ENCODE assay signal across 8 mouse cellular contexts in genomic region chr8:111624081-111624852, GRCm38 (mm10). TPM values are rescaled to one million over a fixed set of nuclear protein-coding genes. Genes with fewer than 3 reads are reported as not detected.
DNase-seq lines count a peak whose midpoint lies in the region; ATAC-seq and TF ChIP-seq lines count a peak whose summit lies in the region.

No protein-coding gene starts in this region.

- WGBS in limb, embryonic 13.5 days, result 81% methylated on average over 12 of the region's 12 CpGs
- 88% methylated on average over 12 of the region's 12 CpGs for WGBS in limb, embryonic 10.5 days
- 79% methylated on average over 12 of the region's 12 CpGs for WGBS in kidney, embryonic 15.5 days
- WGBS in hindbrain, embryonic 10.5 days, result 88% methylated on average over 12 of the region's 12 CpGs

- DNase-seq in limb, embryonic 10.5 days (ENCODE audit: low spot score), result no peak
- peak; percentile 55 to 71 for DNase-seq in adrenal gland, adult 18-20 months (ENCODE audit: low spot score in 2 of 2)
- DNase-seq in gastrocnemius, adult 2 months, result peak; percentile 91
- peak; percentile 87 for DNase-seq in lung, postnatal 36 days
- DNase-seq in urinary bladder, postnatal 14 days (ENCODE audit: low spot score), result peak; percentile 80
- no peak for DNase-seq in hindbrain, embryonic 10.5 days (ENCODE audit: low spot score)

- no peak for ATAC-seq in limb, embryonic 13.5 days (ENCODE audit: low FRiP score, low read depth)
- ATAC-seq in kidney, embryonic 15.5 days (replicated peaks; ENCODE audit: low FRiP score), result peak; percentile 66

- H3K27me3 ChIP-seq in limb, embryonic 13.5 days, result no peaks in the 10 kb centered on the region
- no peaks in the 10 kb centered on the region for H3K27me3 ChIP-seq in limb, embryonic 10.5 days (ENCODE audit: low read depth, poor library complexity, severe bottlenecking)
- H3K27me3 ChIP-seq in kidney, embryonic 15.5 days, result no peaks in the 10 kb centered on the region
- H3K27me3 ChIP-seq in hindbrain, embryonic 10.5 days (ENCODE audit: insufficient read depth, poor library complexity, severe bottlenecking), result no peaks in the 10 kb centered on the region

- no peak overlapping the region for H3K4me3 ChIP-seq in limb, embryonic 13.5 days
- no peak overlapping the region for H3K4me3 ChIP-seq in limb, embryonic 10.5 days
- H3K4me3 ChIP-seq in gastrocnemius, adult 2 months, result peak overlapping the region; percentile 28; the same call in 1 of the 2 replicates
- H3K4me3 ChIP-seq in kidney, embryonic 15.5 days (replicated peaks), result no peak overlapping the region
- no peak overlapping the region for H3K4me3 ChIP-seq in hindbrain, embryonic 10.5 days

- no peak overlapping the region for H3K27ac ChIP-seq in limb, embryonic 13.5 days
- H3K27ac ChIP-seq in limb, embryonic 10.5 days, result no peak overlapping the region
- H3K27ac ChIP-seq in gastrocnemius, adult 2 months, result peak overlapping the region; percentile 97
- H3K27ac ChIP-seq in kidney, embryonic 15.5 days, result peak overlapping the region; percentile 73
- no peak overlapping the region for H3K27ac ChIP-seq in hindbrain, embryonic 10.5 days

- H3K4me2 ChIP-seq in limb, embryonic 13.5 days (replicated peaks), result no peak overlapping the region
- no peak overlapping the region for H3K4me2 ChIP-seq in kidney, embryonic 15.5 days

- peaks cover 71% of the 10 kb centered on the region for H3K36me3 ChIP-seq in limb, embryonic 13.5 days
- peaks cover 73% of the 10 kb centered on the region for H3K36me3 ChIP-seq in limb, embryonic 10.5 days
- H3K36me3 ChIP-seq in kidney, embryonic 15.5 days, result peaks cover 31% of the 10 kb centered on the region
- peaks cover 71% of the 10 kb centered on the region for H3K36me3 ChIP-seq in hindbrain, embryonic 10.5 days

- TF ChIP-seq CTCF in gastrocnemius, adult 2 months (IDR thresholded peaks at IDR 0.05), result no peak

- intact Hi-C loops in gastrocnemius, adult 2 months (cut with DNase I), result no loop called here

- 0 out of 2 replicates have a peak, but pooled peaks cover 4% of the 10 kb centered on the region for H3K4me1 ChIP-seq in limb, embryonic 13.5 days
- H3K4me1 ChIP-seq in limb, embryonic 10.5 days, result peaks cover 2% of the 10 kb centered on the region; the same call in 1 of the 2 replicates
- H3K4me1 ChIP-seq in kidney, embryonic 15.5 days, result peaks cover 19% of the 10 kb centered on the region; the same call in 1 of the 2 replicates
- 0 out of 2 replicates have a peak, but pooled peaks cover 3% of the 10 kb centered on the region for H3K4me1 ChIP-seq in hindbrain, embryonic 10.5 days (replicated peaks)

- peak overlapping the region; percentile 10; the same call in 1 of the 2 replicates for H3K9ac ChIP-seq in limb, embryonic 13.5 days
- H3K9ac ChIP-seq in kidney, embryonic 15.5 days, result no peak overlapping the region

- no peaks in the 10 kb centered on the region for H3K9me3 ChIP-seq in limb, embryonic 13.5 days
- no peaks in the 10 kb centered on the region for H3K9me3 ChIP-seq in limb, embryonic 10.5 days (replicated peaks)
- H3K9me3 ChIP-seq in kidney, embryonic 15.5 days (replicated peaks), result no peaks in the 10 kb centered on the region
- no peaks in the 10 kb centered on the region for H3K9me3 ChIP-seq in hindbrain, embryonic 10.5 days

RNA-seq across cellular contexts. Expression of gene Ldhd, which starts 5.9 kb away (rescaled TPM):
- polyA plus RNA-seq in limb, embryonic 13.5 days (2015; fragmentation: Nextera tagmentation; extraction: Ambion mirVana), result 0.22 and 0.41 TPM in 2 replicates
- 0.11 and 0.25 TPM in 2 replicates for polyA plus RNA-seq in limb, embryonic 10.5 days (2016; fragmentation: Nextera tagmentation; extraction: Ambion mirVana)
- total RNA-seq in adrenal gland, adult 18-20 months (2021), result 100 to 1,000 TPM in 1 of 2 experiments, 10 to 100 TPM in 1; 65.1 to 101 TPM
- 10 to 100 TPM; 29.2 to 35.8 TPM for total RNA-seq in gastrocnemius, adult 2 months (2021)
- 1.2 and 1.3 TPM in 2 replicates for polyA plus RNA-seq in kidney, embryonic 15.5 days (2015; fragmentation: Nextera tagmentation; extraction: Ambion mirVana)
- polyA plus RNA-seq in hindbrain, embryonic 10.5 days (2016; fragmentation: Nextera tagmentation; extraction: Ambion mirVana), result 0.24 and 0.26 TPM in 2 replicates

RNA-seq across cellular contexts. Expression of gene Zfp1, which starts 18.9 kb away (rescaled TPM):
- polyA plus RNA-seq in limb, embryonic 13.5 days (2015; fragmentation: Nextera tagmentation; extraction: Ambion mirVana), result 27.5 and 29.6 TPM in 2 replicates
- polyA plus RNA-seq in limb, embryonic 10.5 days (2016; fragmentation: Nextera tagmentation; extraction: Ambion mirVana), result 21.6 and 21.7 TPM in 2 replicates
- 1 to 10 TPM; 6.4 to 6.5 TPM for total RNA-seq in adrenal gland, adult 18-20 months (2021)
- total RNA-seq in gastrocnemius, adult 2 months (2021), result 1 to 10 TPM; 7.9 to 9.4 TPM
- polyA plus RNA-seq in kidney, embryonic 15.5 days (2015; fragmentation: Nextera tagmentation; extraction: Ambion mirVana), result 20.4 and 21.2 TPM in 2 replicates
- polyA plus RNA-seq in hindbrain, embryonic 10.5 days (2016; fragmentation: Nextera tagmentation; extraction: Ambion mirVana), result 20.2 and 23.8 TPM in 2 replicates

Comparison
In these comparisons a context has a peak if more than half of its experiments do, and no peak if none do; other contexts are left out.
1. H3K27ac ChIP-seq: peak in gastrocnemius, adult 2 months (single experiment) and kidney, embryonic 15.5 days (single experiment); none in limb, embryonic 13.5 days (single experiment), limb, embryonic 10.5 days (single experiment) and hindbrain, embryonic 10.5 days (single experiment).
2. DNase-seq: peak in adrenal gland, adult 18-20 months (2 of 2), gastrocnemius, adult 2 months (single experiment), lung, postnatal 36 days (single experiment) and urinary bladder, postnatal 14 days (single experiment); none in limb, embryonic 10.5 days (single experiment) and hindbrain, embryonic 10.5 days (single experiment).